Mouse (Mus musculus) central nervous system, embryonic 11.5 days (tissue): ENCODE measurements around the gene Tnfaip8l3. TPM values are rescaled to one million over a fixed set of nuclear protein-coding genes. Genes with fewer than 3 reads are reported as not detected.

ENCODE experiments used
- polyA plus RNA-seq: library from polyadenylated mRNA; depleted of rRNA; stranded (reverse); fragments of >200 nt; gene quantifications from 2 replicates; pipeline ENCODE4 v1.2.3, GENCODE M21; 2012; rRNA removed

Gene Tnfaip8l3
- 0.08 and 0.14 TPM in 2 replicates for polyA plus RNA-seq

GRCm38 (mm10) chr9:54068032-54068649 is at the start of gene Tnfaip8l3:
Gene Tnfaip8l3, minus strand, starts transcription at chr9:54068388.

DNA sequence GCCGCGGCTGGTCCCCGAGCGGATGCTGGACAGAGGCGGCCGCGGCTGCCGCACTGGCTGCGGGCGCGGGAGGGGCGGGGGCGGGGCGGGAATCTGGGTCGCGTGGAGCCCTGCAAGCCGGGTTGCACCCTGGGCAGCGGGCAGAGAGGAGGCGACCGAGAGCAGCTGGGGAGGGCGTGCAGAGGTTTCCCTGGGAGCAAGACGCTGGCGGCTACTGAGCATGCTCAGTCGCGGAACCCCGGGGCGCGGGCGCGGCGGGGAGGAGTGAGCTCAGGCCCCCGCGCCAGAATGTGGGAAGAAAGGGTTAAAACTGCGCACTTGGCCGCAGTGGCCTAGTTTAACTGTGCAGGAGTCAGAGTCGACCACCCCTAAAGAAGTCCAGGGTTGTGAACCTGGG is 93.1 kb downstream of the Tnfaip8l3 start, which contains the start of gene Elmod1:
TSS of gene Elmod1 (minus strand) at position 180 of the 397 bp plus-strand sequence.

Other genes with a start within 250 kb of the Tnfaip8l3 start
- 2.6 TPM in 1 of 2 replicates, not detected in the other for gene Sln, start 218.2 kb downstream of the Tnfaip8l3 start, polyA plus RNA-seq
- 4.4 and 6.6 TPM in 2 replicates for gene Elmod1, start 93.1 kb downstream of the Tnfaip8l3 start, polyA plus RNA-seq
- gene Cyp19a1, start 199.7 kb upstream of the Tnfaip8l3 start, polyA plus RNA-seq: not detected in 2 replicates
- 0.07 and 0.19 TPM in 2 replicates for gene Gldn, start 218.1 kb upstream of the Tnfaip8l3 start, polyA plus RNA-seq